Mouse (Mus musculus) brain, adult 2 months (tissue): ENCODE measurements around the gene Syt16.

Experiments
- DNase-seq: peaks from one replicate; pipeline ENCODE4 v3.0.0; 2011; ENCODE audit warnings: low read depth, low spot score

Gene Syt16

GRCm38 (mm10) chr12:74105811-74106513 lies 108.5 kb downstream of the Syt16 start:
- DNase-seq: peak; percentile 50

- peak; percentile 86 for DNase-seq
These were observed 111.2 kb downstream of the Syt16 start for GRCm38 (mm10) chr12:74108663-74109081.

GRCm38 (mm10) chr12:74109462-74110068 lies 112.1 kb downstream of the Syt16 start:
- no peak for DNase-seq

GRCm38 (mm10) chr12:74116825-74117224 lies 119.4 kb downstream of the Syt16 start:
- DNase-seq: peak; percentile 80

- DNase-seq: no peak
These were observed 128.3 kb downstream of the Syt16 start for GRCm38 (mm10) chr12:74125796-74126195.

GRCm38 (mm10) chr12:74128229-74128628 lies 130.8 kb downstream of the Syt16 start:
- DNase-seq: no peak

- DNase-seq: peak; percentile 68
These were observed 134.3 kb downstream of the Syt16 start for GRCm38 (mm10) chr12:74131790-74132189.

- peak; percentile 62 for DNase-seq
These were observed 144.7 kb downstream of the Syt16 start for GRCm38 (mm10) chr12:74142147-74142546.

- peak; percentile 27 for DNase-seq
These were observed 146.9 kb downstream of the Syt16 start for GRCm38 (mm10) chr12:74144385-74144784.

GRCm38 (mm10) chr12:74160791-74161190 lies 163.3 kb downstream of the Syt16 start:
- no peak for DNase-seq

GRCm38 (mm10) chr12:74163080-74163479 lies 165.6 kb downstream of the Syt16 start:
- DNase-seq: no peak

GRCm38 (mm10) chr12:74171257-74171656 lies 173.8 kb downstream of the Syt16 start:
- peak; percentile 38 for DNase-seq

- DNase-seq: peak; percentile 64
These were observed 176.4 kb downstream of the Syt16 start for GRCm38 (mm10) chr12:74173902-74174301.

- no peak for DNase-seq
These were observed 187.1 kb downstream of the Syt16 start for GRCm38 (mm10) chr12:74184596-74184995.

- DNase-seq: peak; percentile 73
These were observed 190.9 kb downstream of the Syt16 start for GRCm38 (mm10) chr12:74188243-74188785.

GRCm38 (mm10) chr12:74188815-74189214 lies 191.4 kb downstream of the Syt16 start:
- DNase-seq: peak; percentile 73

- DNase-seq: no peak
These were observed 192.4 kb downstream of the Syt16 start for GRCm38 (mm10) chr12:74189840-74190239.

- DNase-seq: peak; percentile 53
These were observed 192.8 kb downstream of the Syt16 start for GRCm38 (mm10) chr12:74190297-74190696.

GRCm38 (mm10) chr12:74192552-74192951 lies 195.1 kb downstream of the Syt16 start:
- peak; percentile 29 for DNase-seq

- DNase-seq: peak; percentile 54
These were observed 203.9 kb downstream of the Syt16 start for GRCm38 (mm10) chr12:74201410-74201809.

GRCm38 (mm10) chr12:74202431-74203042 lies 205.1 kb downstream of the Syt16 start:
- peak; percentile 30 for DNase-seq

- no peak for DNase-seq
These were observed 214.7 kb downstream of the Syt16 start for GRCm38 (mm10) chr12:74212156-74212555.
